Mouse (Mus musculus): ENCODE data around the gene Cdk15. TPM values are rescaled to one million over a fixed set of nuclear protein-coding genes. Genes with fewer than 3 reads are reported as not detected.

Cdk15 gene
- polyA plus RNA-seq, 1 experiment from 2014 or later: 0.49 TPM

- Histone ChIP-seq H3K27me3 (ENCODE audit: control insufficient read depth, insufficient read depth, low read length) (no peaks in the 10 kb centered on the region), H3K9me3 (ENCODE audit: control insufficient read depth, low read length) (no peaks in the 10 kb centered on the region), H3K27ac (replicated peaks) (no peak overlapping the region), H3K4me3 (ENCODE audit: low read depth, low read length) (no peak overlapping the region), H3K4me1 (replicated peaks; ENCODE audit: control insufficient read depth, insufficient read depth) (no peaks in the 10 kb centered on the region), H3K9ac (ENCODE audit: low read length) (no peak overlapping the region), H3K4me2 (replicated peaks; ENCODE audit: low read depth) (no peak overlapping the region), H3K36me3 (ENCODE audit: control insufficient read depth, insufficient read depth, low read length) (no peaks in the 10 kb centered on the region)
- DNase-seq (ENCODE audit: low spot score): no peak
- no peak for ATAC-seq (ENCODE audit: low FRiP score, low TSS enrichment)
- WGBS: 52% methylated on average over 2 of the region's 2 CpGs
- no peak for TF ChIP-seq CTCF (IDR thresholded peaks at IDR 0.05; ENCODE audit: low read depth)
- no peak for TF ChIP-seq EP300 (optimal IDR thresholded peaks at IDR 0.05)
Measured at GRCm38 (mm10) chr1:59399554-59400325, 143.0 kb downstream of the Cdk15 start.

GRCm38 (mm10) chr1:59401253-59401652 is 144.5 kb downstream of the Cdk15 start:
- TF ChIP-seq CTCF (IDR thresholded peaks at IDR 0.05; ENCODE audit: low read depth) (no peak), EP300 (optimal IDR thresholded peaks at IDR 0.05) (no peak)
- ATAC-seq (ENCODE audit: low FRiP score, low TSS enrichment) (no peak), DNase-seq (ENCODE audit: low spot score) (no peak)
- no peaks in the 10 kb centered on the region for H3K9me3 ChIP-seq (ENCODE audit: control insufficient read depth, low read length)
- no peak overlapping the region for H3K4me3 ChIP-seq (ENCODE audit: low read depth, low read length)
- no peak overlapping the region for H3K27ac ChIP-seq (replicated peaks)
- H3K4me1 ChIP-seq (replicated peaks; ENCODE audit: control insufficient read depth, insufficient read depth): no peaks in the 10 kb centered on the region
- H3K27me3 ChIP-seq (ENCODE audit: control insufficient read depth, insufficient read depth, low read length): no peaks in the 10 kb centered on the region
- 49% methylated on average over 4 of the region's 4 CpGs for WGBS
- H3K4me2 ChIP-seq (replicated peaks; ENCODE audit: low read depth): no peak overlapping the region
- H3K36me3 ChIP-seq (ENCODE audit: control insufficient read depth, insufficient read depth, low read length): no peaks in the 10 kb centered on the region
- H3K9ac ChIP-seq (ENCODE audit: low read length): no peak overlapping the region

Other genes starting within 250 kb of the Cdk15 start
- gene C2cd6, start 162.0 kb upstream of the Cdk15 start, polyA plus RNA-seq (2015; fragmentation: Nextera tagmentation; extraction: Ambion mirVana): 0.12 TPM in 1 of 2 replicates, not detected in the other
- gene Tmem237, start 136.5 kb upstream of the Cdk15 start, polyA plus RNA-seq (2015; fragmentation: Nextera tagmentation; extraction: Ambion mirVana): 16.4 and 18.3 TPM in 2 replicates
- 0.12 and 0.13 TPM in 2 replicates for gene Mpp4, start 93.5 kb upstream of the Cdk15 start, polyA plus RNA-seq (2015; fragmentation: Nextera tagmentation; extraction: Ambion mirVana)
- gene Als2, start 19.7 kb upstream of the Cdk15 start, polyA plus RNA-seq (2015; fragmentation: Nextera tagmentation; extraction: Ambion mirVana): 3.4 and 3.6 TPM in 2 replicates
- 3.9 and 4.5 TPM in 2 replicates for gene Fzd7, start 225.5 kb downstream of the Cdk15 start, polyA plus RNA-seq (2015; fragmentation: Nextera tagmentation; extraction: Ambion mirVana)

All from stomach, postnatal 0 days (tissue).